Mouse (Mus musculus) large intestine, adult 2 months (tissue): ENCODE data around the gene Osbpl2. TPM values are rescaled to one million over a fixed set of nuclear protein-coding genes. Genes with fewer than 3 reads are reported as not detected.
A peak's percentile ranks its signal among the peaks of the same experiment; 100 is the strongest.
"Not testable (repeated sequence)": the region's sequence is repeated elsewhere in the genome, so short reads cannot be mapped to it uniquely, and the experiment has no call there.

Source experiments
- DNase-seq: peaks from one replicate; pipeline ENCODE4 v3.0.0-alpha.2; 2012; ENCODE audit warnings: low read depth, low spot score
- WGBS: fragments of 180-500 bp; shearing (Covaris S2); methylation state at CpG from one replicate; pipeline ENCODE4 v1.1.7; 2018; 5-methylcytosine and 5-hydroxymethylcytosine counted together
- polyA plus RNA-seq: library from polyadenylated mRNA; depleted of rRNA; stranded (reverse); fragments of >200 nt; gene quantifications from 2 replicates; pipeline ENCODE4 v1.2.3, GENCODE M21; 2012

The Osbpl2 gene
- polyA plus RNA-seq, 1 experiment: 21.8 TPM

DNA sequence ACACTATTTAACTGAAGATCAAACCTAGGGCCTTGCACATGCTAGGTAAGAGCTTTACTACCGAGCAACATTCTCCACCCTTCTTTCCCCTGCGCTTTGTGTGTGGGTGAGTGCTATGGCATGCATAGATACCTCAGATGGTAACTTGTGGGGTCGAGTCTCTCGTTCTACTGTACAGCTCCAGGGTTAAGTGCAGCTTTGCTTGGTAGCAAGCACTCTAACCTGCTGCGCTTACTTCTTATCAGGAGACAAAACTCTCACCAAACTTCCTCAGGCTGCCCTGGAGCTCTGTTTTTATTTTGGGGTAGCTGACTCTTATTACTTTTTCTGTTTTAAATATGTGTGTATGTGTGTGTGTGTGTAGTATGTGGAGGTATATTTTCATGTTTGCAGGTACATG lies 16.3 kb downstream of the Osbpl2 start:
- no peak for DNase-seq
- WGBS: 83% methylated on average over 5 of the region's 5 CpGs

- WGBS: 97% methylated on average over 2 of the region's 2 CpGs
- no peak for DNase-seq
Measured at GRCm38 (mm10) chr2:180146091-180146490, 27.0 kb downstream of the Osbpl2 start.

- no peak for DNase-seq
- WGBS: 87% methylated on average over 6 of the region's 6 CpGs
Measured at GRCm38 (mm10) chr2:180147379-180147778, 28.3 kb downstream of the Osbpl2 start.

DNA sequence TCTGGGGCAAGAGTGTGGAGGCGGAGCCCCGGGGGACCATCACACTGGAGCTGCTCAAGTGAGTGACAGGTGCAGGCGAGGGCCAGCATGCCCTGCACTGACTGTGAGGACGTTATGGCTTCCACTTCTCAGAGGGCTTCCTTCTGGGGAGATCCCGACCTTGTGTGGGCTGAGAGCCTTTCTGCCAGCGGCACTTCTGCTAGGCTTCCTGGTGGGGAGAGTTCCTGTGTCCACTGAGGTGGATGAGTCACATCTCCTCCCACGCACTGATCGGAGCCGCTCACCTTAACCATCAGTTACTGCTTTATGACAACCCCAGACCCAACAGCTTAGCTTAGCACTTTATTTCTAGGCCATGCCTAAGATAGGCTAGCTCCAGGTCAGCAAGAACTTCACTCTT lies 29.4 kb downstream of the Osbpl2 start:
- WGBS: 80% methylated on average over 9 of the region's 9 CpGs
- DNase-seq: no peak

DNA sequence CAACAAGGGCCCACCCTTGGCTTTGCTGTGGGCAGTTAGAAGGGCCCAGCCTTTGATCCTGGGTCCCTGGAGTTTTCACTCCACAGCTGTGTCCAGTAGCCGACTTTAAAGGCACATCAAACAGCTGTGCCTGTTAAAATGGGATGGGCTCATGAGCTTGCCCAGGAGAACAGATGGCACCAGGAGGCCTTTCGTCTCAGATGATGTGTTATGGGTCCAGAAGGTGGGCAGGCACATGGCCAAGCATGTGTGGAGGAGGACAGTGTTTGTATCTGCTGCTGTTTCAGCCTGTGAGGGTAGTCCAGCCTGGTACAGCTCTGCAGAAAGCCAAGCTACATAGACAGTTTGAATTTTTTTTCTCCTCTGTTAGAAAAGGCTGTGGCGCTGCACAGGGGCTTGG lies 35.7 kb downstream of the Osbpl2 start:
- no peak for DNase-seq
- 70% methylated on average over 3 of the region's 3 CpGs for WGBS

GRCm38 (mm10) chr2:180158627-180159026 lies 39.5 kb downstream of the Osbpl2 start:
- WGBS: 93% methylated on average over 3 of the region's 3 CpGs
- DNase-seq: no peak

GRCm38 (mm10) chr2:180165855-180166254 lies 46.7 kb downstream of the Osbpl2 start:
- WGBS: 69% methylated on average over 2 of the region's 2 CpGs
- DNase-seq: no peak

GRCm38 (mm10) chr2:180166869-180167268 lies 47.8 kb downstream of the Osbpl2 start:
- WGBS: 66% methylated on average over 2 of the region's 2 CpGs
- DNase-seq: no peak

DNA sequence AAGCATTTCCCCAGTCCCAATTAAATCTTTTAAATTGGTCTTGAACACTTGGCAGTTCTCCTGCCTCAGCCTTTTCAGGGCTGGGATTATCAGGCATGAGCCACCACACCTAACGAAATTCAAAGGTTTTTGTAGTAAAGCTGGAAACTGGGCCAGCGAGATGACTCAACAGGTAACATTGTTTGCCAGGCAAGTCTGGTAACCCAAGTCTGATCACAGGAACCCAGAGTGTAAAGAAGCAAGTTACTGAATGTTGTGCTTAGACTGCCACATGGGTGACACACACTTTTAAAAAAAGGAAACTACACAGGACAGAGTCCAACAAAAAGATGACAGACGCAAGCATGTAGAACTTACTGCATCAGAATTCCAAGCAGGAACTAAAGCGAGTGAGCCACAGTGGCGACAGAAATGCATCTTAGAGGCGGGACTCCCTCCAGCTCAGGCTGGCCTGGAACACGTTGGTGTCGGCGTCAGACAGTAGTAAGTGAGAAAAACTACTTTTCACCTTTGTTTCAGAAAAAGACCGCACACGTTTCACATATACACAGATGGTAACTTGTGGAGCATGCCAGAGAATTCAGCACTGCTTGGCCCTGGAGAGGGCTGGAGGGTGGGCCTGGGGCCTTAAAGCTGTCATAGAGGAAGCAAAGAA lies 51.2 kb downstream of the Osbpl2 start:
- DNase-seq: peak; percentile 36
- 44% methylated on average over 11 of the region's 11 CpGs for WGBS

DNA sequence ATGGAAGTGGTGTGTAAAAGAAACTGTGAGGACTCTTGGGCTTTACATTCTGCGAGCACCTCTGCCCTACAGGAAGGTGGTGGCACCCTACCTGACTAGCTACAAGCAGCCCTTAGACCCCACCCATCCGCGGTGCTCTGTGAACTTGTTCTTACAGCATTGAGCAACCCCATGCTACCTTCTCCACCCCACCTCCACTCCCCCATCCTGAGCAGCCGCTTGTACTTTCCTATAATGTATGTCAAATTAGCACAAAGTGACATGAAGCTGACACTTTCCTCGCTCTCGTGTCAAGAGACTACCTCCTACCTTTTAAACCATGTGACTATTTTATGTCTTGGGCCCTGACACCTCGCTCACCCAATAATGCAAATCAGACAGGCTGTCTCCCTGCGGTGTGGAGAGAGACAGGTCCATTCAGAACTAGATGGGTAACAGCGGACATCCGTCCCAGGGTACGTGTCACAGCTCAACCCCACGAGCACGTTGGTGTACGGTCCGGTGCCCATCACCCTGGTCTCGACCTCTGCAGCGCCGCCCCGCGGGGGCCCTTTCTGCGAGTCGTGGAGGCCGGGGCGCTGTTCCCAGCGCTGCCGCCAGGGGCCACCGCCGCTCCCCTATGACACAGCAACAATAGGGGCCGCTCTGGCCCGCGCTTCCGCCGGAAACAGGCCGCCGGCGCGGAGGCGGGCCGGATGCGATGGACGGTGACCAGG lies 51.9 kb downstream of the Osbpl2 start, which contains the start of gene Adrm1:
Gene Adrm1 (plus strand): TSS at position 680 of the 716 bp plus-strand sequence.
- WGBS: 2% methylated on average over 41 of the region's 41 CpGs
- peak; percentile 66 for DNase-seq

DNA sequence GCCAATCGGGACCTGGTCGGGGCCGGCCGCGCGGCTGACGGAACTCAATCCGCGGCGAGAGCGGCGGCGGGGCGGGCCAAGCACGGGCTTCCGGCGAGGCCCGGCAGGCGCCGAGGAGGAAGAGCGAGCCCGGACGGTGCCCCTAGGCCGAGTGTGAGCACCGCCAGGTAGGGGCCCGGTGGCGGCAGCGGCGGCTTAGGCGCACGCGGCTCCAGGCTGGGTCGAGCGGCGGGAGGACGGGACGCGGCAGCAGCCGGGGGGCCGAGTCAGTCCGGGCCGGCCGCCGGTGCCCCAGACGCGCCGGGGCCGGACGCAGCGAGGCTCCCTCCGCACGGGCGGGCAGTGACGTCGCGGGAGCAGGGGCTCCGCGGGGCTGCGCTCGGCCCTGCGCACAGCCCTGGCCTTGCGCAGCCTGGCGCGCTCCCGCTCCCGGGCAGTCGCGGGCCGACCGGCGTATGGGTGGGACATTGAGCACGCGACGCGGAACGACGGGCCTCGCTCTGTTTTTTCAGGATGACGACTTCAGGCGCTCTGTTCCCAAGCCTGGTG lies 52.5 kb downstream of the Osbpl2 start:
- DNase-seq: no peak
- 1% methylated on average over 76 of the region's 80 CpGs for WGBS

DNA sequence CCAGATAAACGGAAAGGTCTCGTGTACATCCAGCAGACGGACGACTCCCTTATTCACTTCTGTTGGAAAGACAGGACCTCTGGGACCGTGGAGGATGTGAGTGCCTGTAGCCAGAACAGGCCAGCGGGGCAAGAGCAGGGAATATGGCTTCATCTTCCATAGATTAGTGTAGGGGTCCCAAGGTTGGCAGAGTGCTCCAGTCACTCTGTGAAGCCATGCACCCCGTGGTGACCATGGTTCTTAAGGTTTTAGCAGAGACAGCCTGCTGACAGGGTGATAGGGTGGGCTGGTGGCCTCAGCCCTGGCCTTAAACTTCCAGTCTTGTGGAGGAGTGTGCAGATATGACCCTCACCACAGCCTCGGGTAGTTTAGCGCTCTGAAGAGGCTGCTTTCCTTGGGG lies 53.0 kb downstream of the Osbpl2 start:
- 2% methylated on average over 9 of the region's 9 CpGs for WGBS
- DNase-seq: no peak

GRCm38 (mm10) chr2:180173163-180173562 lies 54.1 kb downstream of the Osbpl2 start:
- 68% methylated on average over 4 of the region's 4 CpGs for WGBS
- no peak for DNase-seq

DNA sequence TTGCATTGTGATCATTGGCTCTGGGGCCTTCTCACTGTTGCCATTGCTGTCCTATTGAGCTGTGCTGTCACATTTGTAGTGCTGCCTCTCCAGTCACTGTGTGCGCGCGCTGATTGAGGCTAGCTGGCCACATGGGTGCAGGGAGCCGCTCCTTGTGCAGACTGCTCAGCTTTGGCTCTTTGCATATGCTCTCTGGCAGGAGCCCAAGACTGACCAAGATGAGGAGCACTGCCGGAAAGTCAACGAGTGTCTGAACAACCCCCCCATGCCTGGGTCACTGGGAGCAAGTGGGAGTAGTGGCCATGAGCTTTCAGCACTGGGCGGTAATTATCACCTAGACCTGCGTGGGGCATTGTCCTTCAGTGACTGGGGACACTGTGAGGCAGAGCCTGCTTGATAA lies 54.6 kb downstream of the Osbpl2 start:
- not testable (repeated sequence) for DNase-seq
- 74% methylated on average over 8 of the region's 8 CpGs for WGBS

GRCm38 (mm10) chr2:180174121-180174520 lies 55.0 kb downstream of the Osbpl2 start:
- no peak for DNase-seq
- WGBS: 77% methylated on average over 5 of the region's 5 CpGs

- DNase-seq: no peak
- 88% methylated on average over 7 of the region's 7 CpGs for WGBS
Measured at GRCm38 (mm10) chr2:180175725-180176124, 56.6 kb downstream of the Osbpl2 start.

DNA sequence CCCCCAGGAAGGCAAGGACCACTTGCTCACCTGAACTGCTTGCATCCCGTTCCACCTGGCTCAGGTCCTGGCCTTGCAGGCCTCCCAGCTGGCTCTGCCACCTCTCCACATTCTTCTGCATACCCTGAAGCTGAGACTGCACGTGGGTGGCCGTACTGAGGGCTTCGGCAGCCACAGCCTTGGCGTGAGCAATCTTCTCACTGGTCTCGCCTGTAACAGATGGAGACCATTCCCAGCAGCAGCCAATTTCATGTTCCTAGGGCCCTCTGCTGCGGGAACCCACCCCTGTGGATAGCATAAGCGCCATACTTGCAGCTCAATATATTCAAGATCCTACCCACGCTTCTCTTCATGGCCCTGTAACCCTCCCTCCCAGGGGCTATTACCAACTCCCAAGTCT lies 62.4 kb downstream of the Osbpl2 start:
- WGBS: 84% methylated on average over 9 of the region's 9 CpGs
- DNase-seq: no peak

GRCm38 (mm10) chr2:180184011-180184751 lies 65.1 kb downstream of the Osbpl2 start:
- WGBS: 87% methylated on average over 24 of the region's 24 CpGs
- DNase-seq: no peak

DNA sequence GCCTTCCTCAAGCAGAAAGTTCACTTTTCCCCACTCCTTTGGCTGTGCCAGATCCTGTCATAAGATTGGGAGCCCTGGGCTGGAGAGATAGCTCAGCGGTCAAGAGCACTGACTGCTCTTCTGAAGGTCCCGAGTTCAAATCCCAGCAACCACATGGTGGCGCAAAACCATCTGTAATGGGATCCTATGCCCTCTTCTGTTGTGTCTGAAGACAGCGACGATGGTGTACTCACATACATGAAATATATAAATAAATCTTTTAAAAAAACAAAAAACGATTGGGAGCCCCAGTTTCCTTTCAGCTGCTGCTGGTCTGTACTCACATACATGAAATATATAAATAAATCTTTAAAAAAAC lies 65.6 kb downstream of the Osbpl2 start:
- whole genome bisulfite sequencing: 79% methylated on average over 6 of the region's 6 CpGs
- no peak for DNase-seq

DNA sequence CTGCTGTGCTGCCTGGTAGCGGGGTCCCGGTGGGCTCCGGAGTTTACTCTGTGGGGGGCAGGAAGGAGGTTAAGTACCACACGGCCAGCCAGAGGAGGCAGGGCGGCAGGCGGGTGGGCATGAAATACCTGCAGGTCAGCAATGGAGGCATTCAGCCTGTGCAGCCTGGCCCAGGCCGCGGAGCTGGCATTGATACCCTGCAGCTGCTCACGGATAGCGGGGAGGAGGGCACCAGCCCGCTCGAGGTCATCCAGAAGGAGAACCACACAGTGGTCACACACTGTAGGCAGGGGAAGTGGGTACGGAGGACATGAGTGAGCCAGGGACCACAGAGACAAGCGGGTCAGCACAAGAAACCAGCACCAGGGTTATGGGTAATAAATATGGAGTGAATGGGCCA lies 66.6 kb downstream of the Osbpl2 start:
- no peak for DNase-seq
- whole genome bisulfite sequencing: 89% methylated on average over 14 of the region's 14 CpGs
